Mouse (Mus musculus): ENCODE data around the gene Olfr808. TPM values are rescaled to one million over a fixed set of nuclear protein-coding genes. Genes with fewer than 3 reads are reported as not detected.

Gene Olfr808
- not detected in 2 replicates for polyA plus RNA-seq (2015; fragmentation: Nextera tagmentation; extraction: Ambion mirVana)

GRCm38 (mm10) chr10:129765182-129765581 lies at the start of gene Olfr808:
Gene Olfr808, plus strand, starts transcription at chr10:129765482.

GRCm38 (mm10) chr10:129729275-129729674 lies 36.0 kb upstream of the Olfr808 start, which contains the start of gene Olfr805:
Gene Olfr805, minus strand, starts transcription at chr10:129729375.

GRCm38 (mm10) chr10:129741821-129742220 lies 23.5 kb upstream of the Olfr808 start, which contains the start of gene Olfr806:
Gene Olfr806, minus strand, starts transcription at chr10:129741921.

GRCm38 (mm10) chr10:129757693-129758092 lies 7.6 kb upstream of the Olfr808 start, which contains the start of gene Olfr807:
Gene Olfr807, minus strand, starts transcription at chr10:129757793.

GRCm38 (mm10) chr10:129774338-129774737 lies 9.1 kb downstream of the Olfr808 start, which contains the start of gene Olfr809:
Gene Olfr809, plus strand, starts transcription at chr10:129774638.

GRCm38 (mm10) chr10:129794817-129795216 lies 29.5 kb downstream of the Olfr808 start, which contains the start of gene Olfr810:
Gene Olfr810, minus strand, starts transcription at chr10:129794917.

GRCm38 (mm10) chr10:129804296-129804695 lies 39.0 kb downstream of the Olfr808 start, which contains the start of gene Olfr811:
Gene Olfr811, minus strand, starts transcription at chr10:129804396.

Other genes starting within 250 kb of the Olfr808 start
- gene Olfr791, start 243.7 kb upstream of the Olfr808 start, polyA plus RNA-seq (2015; fragmentation: Nextera tagmentation; extraction: Ambion mirVana), result not detected in 2 replicates
- gene Olfr792, start 226.3 kb upstream of the Olfr808 start, polyA plus RNA-seq (2015; fragmentation: Nextera tagmentation; extraction: Ambion mirVana), result not detected in 2 replicates
- gene Olfr794, start 197.8 kb upstream of the Olfr808 start, polyA plus RNA-seq (2015; fragmentation: Nextera tagmentation; extraction: Ambion mirVana), result not detected in 2 replicates
- not detected in 2 replicates for gene Olfr796, start 152.9 kb upstream of the Olfr808 start, polyA plus RNA-seq (2015; fragmentation: Nextera tagmentation; extraction: Ambion mirVana)
- not detected in 2 replicates for gene Olfr798, start 137.5 kb upstream of the Olfr808 start, polyA plus RNA-seq (2015; fragmentation: Nextera tagmentation; extraction: Ambion mirVana)
- not detected in 2 replicates for gene Olfr799, start 128.0 kb upstream of the Olfr808 start, polyA plus RNA-seq (2015; fragmentation: Nextera tagmentation; extraction: Ambion mirVana)
- gene Olfr800, start 107.8 kb upstream of the Olfr808 start, polyA plus RNA-seq (2015; fragmentation: Nextera tagmentation; extraction: Ambion mirVana), result not detected in 2 replicates
- gene Olfr801, start 91.6 kb upstream of the Olfr808 start, polyA plus RNA-seq (2015; fragmentation: Nextera tagmentation; extraction: Ambion mirVana), result not detected in 2 replicates
- 0.02 TPM in 1 of 2 replicates, not detected in the other for gene Olfr802, start 77.3 kb upstream of the Olfr808 start, polyA plus RNA-seq (2015; fragmentation: Nextera tagmentation; extraction: Ambion mirVana)
- gene Olfr803, start 71.2 kb upstream of the Olfr808 start, polyA plus RNA-seq (2015; fragmentation: Nextera tagmentation; extraction: Ambion mirVana), result not detected in 2 replicates
- not detected in 2 replicates for gene Olfr804, start 62.3 kb upstream of the Olfr808 start, polyA plus RNA-seq (2015; fragmentation: Nextera tagmentation; extraction: Ambion mirVana)
- gene Olfr805, start 36.1 kb upstream of the Olfr808 start, polyA plus RNA-seq (2015; fragmentation: Nextera tagmentation; extraction: Ambion mirVana), result not detected in 2 replicates
- not detected in 2 replicates for gene Olfr806, start 23.6 kb upstream of the Olfr808 start, polyA plus RNA-seq (2015; fragmentation: Nextera tagmentation; extraction: Ambion mirVana)
- not detected in 2 replicates for gene Olfr807, start 7.7 kb upstream of the Olfr808 start, polyA plus RNA-seq (2015; fragmentation: Nextera tagmentation; extraction: Ambion mirVana)
- gene Olfr809, start 9.2 kb downstream of the Olfr808 start, polyA plus RNA-seq (2015; fragmentation: Nextera tagmentation; extraction: Ambion mirVana), result not detected in 2 replicates
- gene Olfr810, start 29.4 kb downstream of the Olfr808 start, polyA plus RNA-seq (2015; fragmentation: Nextera tagmentation; extraction: Ambion mirVana), result not detected in 2 replicates
- gene Olfr811, start 38.9 kb downstream of the Olfr808 start, polyA plus RNA-seq (2015; fragmentation: Nextera tagmentation; extraction: Ambion mirVana), result not detected in 2 replicates
- not detected in 2 replicates for gene Olfr812, start 80.6 kb downstream of the Olfr808 start, polyA plus RNA-seq (2015; fragmentation: Nextera tagmentation; extraction: Ambion mirVana)
- not detected in 2 replicates for gene Olfr813, start 89.9 kb downstream of the Olfr808 start, polyA plus RNA-seq (2015; fragmentation: Nextera tagmentation; extraction: Ambion mirVana)
- not detected in 2 replicates for gene Olfr814, start 114.4 kb downstream of the Olfr808 start, polyA plus RNA-seq (2015; fragmentation: Nextera tagmentation; extraction: Ambion mirVana)
- not detected in 2 replicates for gene Olfr815, start 140.4 kb downstream of the Olfr808 start, polyA plus RNA-seq (2015; fragmentation: Nextera tagmentation; extraction: Ambion mirVana)
- gene Olfr816, start 150.1 kb downstream of the Olfr808 start, polyA plus RNA-seq (2015; fragmentation: Nextera tagmentation; extraction: Ambion mirVana), result not detected in 2 replicates
- not detected in 2 replicates for gene Olfr818, start 183.6 kb downstream of the Olfr808 start, polyA plus RNA-seq (2015; fragmentation: Nextera tagmentation; extraction: Ambion mirVana)
- gene Olfr819, start 201.8 kb downstream of the Olfr808 start, polyA plus RNA-seq (2015; fragmentation: Nextera tagmentation; extraction: Ambion mirVana), result not detected in 2 replicates
- not detected in 2 replicates for gene Olfr247, start 210.7 kb downstream of the Olfr808 start, polyA plus RNA-seq (2015; fragmentation: Nextera tagmentation; extraction: Ambion mirVana)
- gene Gm10310, start 219.6 kb downstream of the Olfr808 start, polyA plus RNA-seq (2015; fragmentation: Nextera tagmentation; extraction: Ambion mirVana), result not detected in 2 replicates
- not detected in 2 replicates for gene Olfr820, start 247.1 kb downstream of the Olfr808 start, polyA plus RNA-seq (2015; fragmentation: Nextera tagmentation; extraction: Ambion mirVana)

Data from spleen, postnatal 0 days (tissue).